Mouse (Mus musculus) MEL (cell line): ENCODE results near the gene Cntn4. TPM values are rescaled to one million over a fixed set of nuclear protein-coding genes. Genes with fewer than 3 reads are reported as not detected.

Experiments
- DNase-seq: peaks from one replicate; pipeline ENCODE4 v3.0.0; 2011; ENCODE audit warnings: low read depth, low spot score
- H3K27ac ChIP-seq: 2 replicates; pipeline ENCODE4 v1.5.1; 2012; ENCODE audit warnings: low read depth, mild to moderate bottlenecking, control low read depth, low read length, moderate library complexity; ENCODE audit not compliant: control insufficient read depth
- H3K27me3 ChIP-seq, 2 experiments: fragments of 150-350 bp in 1 of 2; sonication (generic) in 1 of 2; 2 replicates each; pipeline ENCODE4 v1.6.1; 2012; ENCODE audit warnings: low read length in 2 of 2, mild to moderate bottlenecking in 2 of 2, improper control_type of control experiment in 1 of 2, moderate library complexity in 1 of 2; ENCODE audit not compliant: insufficient read depth in 2 of 2, control insufficient read depth in 1 of 2
- H3K36me3 ChIP-seq, 2 experiments: 2 replicates each; pipeline ENCODE4 v1.6.1; 2012 to 2014; ENCODE audit warnings: low read length in 2 of 2, improper control_type of control experiment in 1 of 2, inconsistent platforms in 1 of 2, mild to moderate bottlenecking in 1 of 2; ENCODE audit not compliant: insufficient read depth in 2 of 2, control insufficient read depth in 1 of 2
- H3K4me1 ChIP-seq, 2 experiments: fragments of 150-350 bp in 1 of 2; sonication (generic) in 1 of 2; 2 replicates each; pipeline ENCODE4 v1.6.1; 2012; ENCODE audit warnings: low read length in 2 of 2, improper control_type of control experiment in 1 of 2, mild to moderate bottlenecking in 1 of 2; ENCODE audit not compliant: insufficient read depth in 2 of 2, control insufficient read depth in 1 of 2
- H3K4me3 ChIP-seq, 2 experiments: fragments of 150-350 bp in 1 of 2; sonication (generic) in 1 of 2; 2 replicates each; pipeline ENCODE4 v1.5.1; 2012; ENCODE audit warnings: low read depth in 2 of 2, low read length in 2 of 2, mild to moderate bottlenecking in 2 of 2, moderate library complexity in 2 of 2, control low read depth in 1 of 2, improper control_type of control experiment in 1 of 2; ENCODE audit not compliant: control insufficient read depth in 1 of 2, insufficient read depth in 1 of 2
- H3K79me2 ChIP-seq: 2 replicates; pipeline ENCODE4 v1.6.1; 2012; ENCODE audit warnings: mild to moderate bottlenecking, low read length, moderate library complexity; ENCODE audit not compliant: control insufficient read depth, poor library complexity, insufficient read depth
- H3K9ac ChIP-seq: 2 replicates; pipeline ENCODE4 v1.6.1; 2012; ENCODE audit warnings: low read depth, mild to moderate bottlenecking, control low read depth, low read length, moderate library complexity; ENCODE audit not compliant: control insufficient read depth, poor library complexity, severe bottlenecking
- H3K9me3 ChIP-seq: fragments of 150-350 bp; sonication (generic); replicated peaks from 2 replicates; pipeline ENCODE4 v1.6.1; 2012; ENCODE audit warnings: mild to moderate bottlenecking, low read length, improper control_type of control experiment, moderate library complexity; ENCODE audit not compliant: insufficient read depth
- CHD2 ChIP-seq: IDR thresholded peaks from 2 replicates; pipeline ENCODE4 v1.6.1; 2011; ENCODE audit warnings: low read length, improper control_type of control experiment
- CTCF ChIP-seq, 3 experiments: IDR thresholded peaks in 2 of 3; conservative IDR thresholded peaks in 1 of 3; 2 replicates each; pipeline ENCODE4 v1.5.1; 2011 to 2012; ENCODE audit warnings: low read length in 3 of 3, low read depth in 2 of 3, mild to moderate bottlenecking in 2 of 3, improper control_type of control experiment in 1 of 3, inconsistent platforms in 1 of 3, mixed read lengths in 1 of 3, moderate library complexity in 1 of 3; ENCODE audit not compliant: control insufficient read depth in 1 of 3, insufficient read depth in 1 of 3, poor library complexity in 1 of 3, severe bottlenecking in 1 of 3
- ETS1 ChIP-seq: IDR thresholded peaks from 2 replicates; pipeline ENCODE4 v1.6.1; 2012; ENCODE audit warnings: low read depth, mild to moderate bottlenecking, inconsistent platforms, low read length, improper control_type of control experiment, moderate library complexity
- GABPA ChIP-seq: IDR thresholded peaks from 2 replicates; pipeline ENCODE4 v1.6.1; 2012; ENCODE audit warnings: low read depth, mild to moderate bottlenecking, inconsistent platforms, low read length, improper control_type of control experiment, moderate library complexity
- JUND ChIP-seq: IDR thresholded peaks from 2 replicates; pipeline ENCODE4 v1.6.1; 2011; ENCODE audit warnings: low read depth, mild to moderate bottlenecking, improper control_type of control experiment, low read length
- MAX ChIP-seq: IDR thresholded peaks from 2 replicates; pipeline ENCODE4 v1.6.1; 2011; ENCODE audit warnings: low read length, improper control_type of control experiment
- MXI1 ChIP-seq: IDR thresholded peaks from 2 replicates; pipeline ENCODE4 v1.6.1; 2011; ENCODE audit warnings: mild to moderate bottlenecking, low read depth, low read length, improper control_type of control experiment
- NELFE ChIP-seq: IDR thresholded peaks from 2 replicates; pipeline ENCODE4 v1.6.1; 2011; ENCODE audit warnings: low read depth, low read length, improper control_type of control experiment
- NRF1 ChIP-seq: IDR thresholded peaks from 2 replicates; pipeline ENCODE4 v1.6.1; 2014; ENCODE audit warnings: low read depth, mild to moderate bottlenecking, inconsistent platforms, low read length, improper control_type of control experiment, moderate library complexity; ENCODE audit not compliant: poor library complexity, insufficient read depth, severe bottlenecking
- POLR2AphosphoS5 ChIP-seq: IDR thresholded peaks from 2 replicates; pipeline ENCODE4 v1.6.1; 2012; ENCODE audit warnings: low read depth, borderline replicate concordance, mild to moderate bottlenecking, inconsistent platforms, low read length, moderate library complexity, mixed read lengths
- RAD21 ChIP-seq: IDR thresholded peaks from 2 replicates; pipeline ENCODE4 v1.6.1; 2011; ENCODE audit warnings: mild to moderate bottlenecking, low read depth, low read length, improper control_type of control experiment
- RCOR1 ChIP-seq: IDR thresholded peaks from 2 replicates; pipeline ENCODE4 v1.6.1; 2012; ENCODE audit warnings: low read depth, mild to moderate bottlenecking, inconsistent platforms, low read length, improper control_type of control experiment
- TCF12 ChIP-seq: IDR thresholded peaks from 2 replicates; pipeline ENCODE4 v1.6.1; 2014; ENCODE audit warnings: low read depth, mild to moderate bottlenecking, inconsistent platforms, low read length, improper control_type of control experiment, moderate library complexity
- USF2 ChIP-seq, 2 experiments: IDR thresholded peaks; 2 replicates each; pipeline ENCODE4 v1.6.1; 2011 to 2012; ENCODE audit warnings: improper control_type of control experiment in 2 of 2, low read length in 2 of 2, borderline replicate concordance in 1 of 2, inconsistent platforms in 1 of 2, low read depth in 1 of 2, mild to moderate bottlenecking in 1 of 2; ENCODE audit not compliant: insufficient read depth in 1 of 2
- ZC3H11A ChIP-seq: IDR thresholded peaks from 2 replicates; pipeline ENCODE4 v1.6.1; 2012; ENCODE audit warnings: low read depth, mild to moderate bottlenecking, inconsistent platforms, low read length, improper control_type of control experiment
- polyA plus RNA-seq, 2 experiments: library from polyadenylated mRNA; stranded (reverse) in 1 of 2; unstranded in 1 of 2; fragments of >175 nt in 1 of 2; fragments of >200 nt in 1 of 2; gene quantifications; 2 replicates each; pipeline versions ENCODE4 v1.2.1 to v1.2.4; 2012; ENCODE audit warnings: low replicate concordance in 2 of 2, low read depth in 1 of 2; ENCODE audit not compliant: insufficient read length in 2 of 2, insufficient read depth in 1 of 2, missing spikeins in 1 of 2
- total RNA-seq: library from RNA; depleted of rRNA; stranded (reverse); fragments of 300-350 nt; gene quantifications from 2 replicates; pipeline ENCODE4 v1.2.3, GENCODE M21; 2012

The Cntn4 gene
- total and polyA plus RNA-seq, 3 experiments = not detected

DNA sequence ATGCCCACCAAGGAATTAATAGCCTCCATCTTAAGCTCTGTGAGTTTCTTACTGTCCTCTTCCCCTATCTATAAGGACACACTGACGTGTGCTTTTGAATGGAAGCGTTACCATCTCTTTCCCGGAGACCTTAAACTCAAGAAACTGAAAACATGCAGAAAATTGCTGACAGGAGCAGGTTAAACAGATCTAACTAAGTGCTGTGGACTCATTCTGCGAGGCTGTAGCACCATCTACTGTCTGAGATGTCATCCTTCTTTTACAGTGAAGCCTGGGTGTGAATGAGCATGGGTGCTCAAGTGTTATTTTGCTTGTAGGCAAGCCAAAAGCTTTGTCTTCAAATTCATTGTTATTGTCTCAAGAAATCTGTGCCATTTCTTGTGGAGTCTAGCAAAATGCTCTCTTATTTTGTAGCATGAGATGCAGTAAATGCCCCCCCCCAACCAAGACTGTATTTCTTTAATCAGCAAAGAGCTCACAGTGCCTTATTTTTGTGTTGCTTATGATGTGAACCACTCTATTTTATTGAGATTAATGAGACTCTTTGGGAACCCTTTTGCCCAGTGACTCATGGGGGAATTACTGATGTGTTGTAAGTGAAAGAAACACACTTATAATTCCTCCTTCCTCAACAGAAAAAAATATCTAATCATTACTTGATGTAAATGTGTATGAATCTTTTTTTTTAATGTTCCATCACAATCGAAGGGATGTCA lies 968.2 kb downstream of the Cntn4 start:
- no peaks in the 10 kb centered on the region for H3K4me1 ChIP-seq
- no peak for DNase-seq
- no peaks in the 10 kb centered on the region for H3K79me2 ChIP-seq
- no peaks in the 10 kb centered on the region for H3K27me3 ChIP-seq
- no peaks in the 10 kb centered on the region for H3K36me3 ChIP-seq
- H3K27ac ChIP-seq = no peak overlapping the region
- TF ChIP-seq JUND = no peak
- TF ChIP-seq RCOR1 = no peak
- no peak for TF ChIP-seq POLR2AphosphoS5
- no peak for TF ChIP-seq GABPA
- peak; percentile 25 for TF ChIP-seq RAD21
- no peak for TF ChIP-seq NRF1
- no peak for TF ChIP-seq TCF12
- TF ChIP-seq ETS1 = no peak
- no peak for TF ChIP-seq ZC3H11A
- peak in 1 of 3 experiments; percentile 11; a peak in 1 of 6 replicates for TF ChIP-seq CTCF (IDR thresholded peaks at IDR 0.05 in 2 of 3, conservative IDR thresholded peaks at IDR 0.05 in 1 of 3; ENCODE audit: control insufficient read depth in 1 of 3, insufficient read depth in 1 of 3, low read depth in 2 of 3, low read length in 3 of 3, poor library complexity in 1 of 3, severe bottlenecking in 1 of 3)
- no peak for TF ChIP-seq MAX
- no peak for TF ChIP-seq NELFE
- no peak for TF ChIP-seq USF2 (IDR thresholded peaks at IDR 0.05; ENCODE audit: borderline replicate concordance in 1 of 2, insufficient read depth in 1 of 2, low read depth in 1 of 2, low read length in 2 of 2)
- TF ChIP-seq, all 39 proteins: peak for 2
- Histone ChIP-seq H3K9me3 (no peaks in the 10 kb centered on the region), H3K4me3 (no peak overlapping the region), H3K9ac (no peak overlapping the region)

DNA sequence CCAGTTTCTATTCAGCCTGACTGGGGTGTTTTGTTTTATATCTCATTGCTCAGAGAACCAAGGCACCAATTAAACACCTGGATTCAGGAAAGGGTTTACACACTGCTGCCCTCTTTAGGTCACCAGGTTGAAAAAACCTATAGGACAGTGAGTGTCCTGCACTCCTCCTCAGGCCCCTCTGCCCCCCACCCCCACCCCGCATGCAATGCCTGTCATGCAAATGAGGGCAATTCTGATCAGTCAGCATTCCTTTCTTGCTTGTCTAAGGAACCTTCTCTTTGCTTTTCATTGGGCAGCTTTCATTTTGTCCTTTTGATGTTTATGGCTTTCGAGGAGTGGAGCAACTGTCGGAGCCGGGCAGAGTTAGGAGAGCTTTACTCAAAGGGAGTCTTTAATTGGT lies 969.5 kb downstream of the Cntn4 start:
- Histone ChIP-seq H3K36me3 (no peaks in the 10 kb centered on the region), H3K4me3 (no peak overlapping the region), H3K27me3 (no peaks in the 10 kb centered on the region), H3K79me2 (no peaks in the 10 kb centered on the region), H3K4me1 (no peaks in the 10 kb centered on the region), H3K9ac (no peak overlapping the region), H3K9me3 (no peaks in the 10 kb centered on the region), H3K27ac (no peak overlapping the region)
- DNase-seq = no peak
- TF ChIP-seq RAD21 = no peak
- TF ChIP-seq MXI1 = no peak
- TF ChIP-seq NELFE = no peak
- TF ChIP-seq CHD2 = no peak
- TF ChIP-seq ETS1 = no peak
